Mouse (Mus musculus) embryo, embryonic 9.5 days (tissue): ENCODE results near the gene Prpf38b.
A peak's percentile ranks its signal among the peaks of the same experiment; 100 is the strongest.

ENCODE experiments used
- DNase-seq: peaks from one replicate; pipeline ENCODE4 v3.0.0-alpha.2; 2017; ENCODE audit errors: extremely low spot score

The Prpf38b gene

GRCm38 (mm10) chr3:108911548-108912413 lies at the start of gene Prpf38b:
Gene Prpf38b (minus strand): TSS chr3:108911727.
- peak; percentile 95 for DNase-seq

- DNase-seq: peak; percentile 40
These were observed 49.7 kb upstream of the Prpf38b start for GRCm38 (mm10) chr3:108961226-108961625.

- DNase-seq: no peak
These were observed 48.3 kb upstream of the Prpf38b start for GRCm38 (mm10) chr3:108959680-108960295.

- no peak for DNase-seq
These were observed 46.4 kb upstream of the Prpf38b start for GRCm38 (mm10) chr3:108957976-108958375.

- no peak for DNase-seq
These were observed 29.5 kb upstream of the Prpf38b start for GRCm38 (mm10) chr3:108940996-108941395.

- DNase-seq: peak; percentile 30
These were observed 28.6 kb upstream of the Prpf38b start, which contains the start of gene Gm9857 for GRCm38 (mm10) chr3:108940001-108940633. Gene Gm9857 (minus strand): TSS chr3:108940445.

- DNase-seq: no peak
These were observed 28.0 kb upstream of the Prpf38b start, which contains the start of gene Henmt1 for GRCm38 (mm10) chr3:108939573-108939972. Gene Henmt1 (plus strand): TSS chr3:108939873.

- DNase-seq: no peak
These were observed 27.2 kb upstream of the Prpf38b start for GRCm38 (mm10) chr3:108938691-108939090.

- no peak for DNase-seq
These were observed 22.0 kb upstream of the Prpf38b start for GRCm38 (mm10) chr3:108933557-108933956.

- DNase-seq: no peak
These were observed 14.8 kb upstream of the Prpf38b start for GRCm38 (mm10) chr3:108926308-108926707.

- no peak for DNase-seq
These were observed 14.2 kb upstream of the Prpf38b start for GRCm38 (mm10) chr3:108925677-108926076.

- no peak for DNase-seq
These were observed 10.3 kb upstream of the Prpf38b start for GRCm38 (mm10) chr3:108921822-108922221.

GRCm38 (mm10) chr3:108920442-108921070 lies 9.0 kb upstream of the Prpf38b start:
- DNase-seq: no peak

GRCm38 (mm10) chr3:108918852-108919251 lies 7.3 kb upstream of the Prpf38b start:
- DNase-seq: no peak

GRCm38 (mm10) chr3:108917986-108918385 lies 6.5 kb upstream of the Prpf38b start:
- DNase-seq: no peak

GRCm38 (mm10) chr3:108916857-108917256 lies 5.3 kb upstream of the Prpf38b start:
- no peak for DNase-seq

GRCm38 (mm10) chr3:108915999-108916398 lies 4.5 kb upstream of the Prpf38b start:
- DNase-seq: no peak

- DNase-seq: peak; percentile 77
These were observed 413 bp downstream of the Prpf38b start for GRCm38 (mm10) chr3:108911081-108911547.

- DNase-seq: no peak
These were observed 1.0 kb downstream of the Prpf38b start for GRCm38 (mm10) chr3:108910303-108911080.

GRCm38 (mm10) chr3:108902934-108903333 lies 8.6 kb downstream of the Prpf38b start:
- DNase-seq: no peak

- no peak for DNase-seq
These were observed 9.5 kb downstream of the Prpf38b start for GRCm38 (mm10) chr3:108902038-108902437.
